Mouse (Mus musculus) liver, embryonic 14.5 days (tissue): Measurements from ENCODE around the gene Kcnk4.

Experiments
- CTCF ChIP-seq: IDR thresholded peaks from 2 replicates; pipeline ENCODE4 v1.5.1; 2016; ENCODE audit warnings: antibody characterized with exemption, low read depth, control low read depth
- EP300 ChIP-seq: IDR thresholded peaks from 2 replicates; pipeline ENCODE4 v1.6.1; 2016; ENCODE audit warnings: antibody characterized with exemption, low read depth

- TF ChIP-seq CTCF: no peak
- TF ChIP-seq EP300: no peak
These were observed 27.2 kb downstream of the Kcnk4 start for GRCm38 (mm10) chr19:6907094-6907493.
